Mouse (Mus musculus): ENCODE data around the gene Pck1.

Gene Pck1

GRCm38 (mm10) chr2:173203726-173204125 lies 50.9 kb downstream of the Pck1 start:
- in situ Hi-C loops (cut with MboI), result no loop called here

GRCm38 (mm10) chr2:173204671-173205070 lies 51.8 kb downstream of the Pck1 start:
- in situ Hi-C loops (cut with MboI), result no loop called here

DNA sequence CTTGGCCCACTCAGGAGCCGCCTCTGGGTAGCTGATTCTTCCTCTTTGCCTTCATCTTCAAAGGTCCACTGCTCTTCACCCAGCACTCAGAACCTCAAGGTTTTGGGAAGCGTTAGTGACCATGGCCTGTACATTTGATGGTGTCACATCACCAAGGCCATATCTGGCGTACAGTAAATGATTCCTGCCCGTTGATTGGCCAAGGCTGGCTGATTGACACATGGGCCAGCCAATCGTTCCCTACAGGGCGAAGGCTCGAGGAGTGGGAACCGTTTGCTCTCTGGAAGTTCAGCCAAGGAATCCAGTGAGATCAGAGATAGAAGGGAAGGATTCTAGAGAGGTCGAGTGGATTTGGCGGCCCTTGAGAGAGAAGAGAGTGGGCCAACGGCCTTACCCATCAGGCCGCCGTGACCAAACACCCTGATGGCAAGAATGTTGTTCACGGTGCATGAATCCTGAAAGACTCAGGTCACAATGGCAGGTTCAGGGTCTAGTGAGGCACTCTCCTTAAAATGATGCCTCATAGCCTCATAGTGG lies 52.8 kb downstream of the Pck1 start:
- in situ Hi-C loops (cut with MboI), result no loop called here

GRCm38 (mm10) chr2:173207051-173207450 lies 54.2 kb downstream of the Pck1 start:
- in situ Hi-C loops (cut with MboI), result no loop called here
